Mouse (Mus musculus): ENCODE measurements around the gene Meltf. TPM values are rescaled to one million over a fixed set of nuclear protein-coding genes. Genes with fewer than 3 reads are reported as not detected.

Gene Meltf
- polyA plus RNA-seq, 1 experiment, result not detected

DNA sequence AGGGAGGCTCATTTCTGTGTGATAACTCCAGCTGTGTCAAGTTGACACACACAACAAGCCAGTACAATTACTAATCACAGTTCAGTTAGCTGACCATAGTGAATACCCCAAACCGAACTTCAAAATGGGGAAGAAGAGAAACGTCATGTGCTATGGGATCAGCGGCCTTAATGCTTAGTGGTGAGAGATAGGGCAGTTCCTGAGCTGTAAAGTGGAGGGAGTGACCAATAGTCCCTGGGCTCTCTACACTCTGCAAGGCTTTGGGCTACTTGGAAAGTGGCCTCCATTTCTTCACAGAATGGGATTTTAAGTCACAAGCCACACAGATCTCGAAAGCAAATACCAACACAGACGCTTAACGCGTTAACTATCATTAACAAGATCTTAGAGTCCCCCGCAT lies 68.7 kb downstream of the Meltf start:
- peaks cover 11% of the 10 kb centered on the region for H3K36me3 ChIP-seq (ENCODE audit: control insufficient read depth, insufficient read depth)
- peaks cover 73% of the 10 kb centered on the region for H3K79me2 ChIP-seq (ENCODE audit: control insufficient read depth, insufficient read depth)
- H3K27me3 ChIP-seq (ENCODE audit: control insufficient read depth, insufficient read depth, insufficient read length), result no peaks in the 10 kb centered on the region
- peak overlapping the region; percentile 87 for H3K4me3 ChIP-seq (ENCODE audit: insufficient read depth, poor library complexity, severe bottlenecking)
- H3ac ChIP-seq (ENCODE audit: control insufficient read depth, insufficient read length, low read depth), result peak overlapping the region; percentile 89
- H3K79me3 ChIP-seq (ENCODE audit: low read depth), result peaks cover 53% of the 10 kb centered on the region
- no peak for TF ChIP-seq FOSL1 (IDR thresholded peaks at IDR 0.05; ENCODE audit: insufficient read depth, low read length, poor library complexity, severe bottlenecking)
- TF ChIP-seq CTCF (IDR thresholded peaks at IDR 0.05; ENCODE audit: control insufficient read depth, insufficient read depth, insufficient read length), result no peak
- no peak for TF ChIP-seq MYOD1 (IDR thresholded peaks at IDR 0.05; ENCODE audit: control insufficient read depth, insufficient read length, low read depth)
- TF ChIP-seq CEBPB (IDR thresholded peaks at IDR 0.05; ENCODE audit: low read depth), result no peak
- no peak for TF ChIP-seq MYOG (IDR thresholded peaks at IDR 0.05; ENCODE audit: control insufficient read depth, extremely low read depth, insufficient read length)
- TF ChIP-seq MAX (IDR thresholded peaks at IDR 0.05), result no peak
- no peak for TF ChIP-seq USF1 (IDR thresholded peaks at IDR 0.05; ENCODE audit: low read depth)

DNA sequence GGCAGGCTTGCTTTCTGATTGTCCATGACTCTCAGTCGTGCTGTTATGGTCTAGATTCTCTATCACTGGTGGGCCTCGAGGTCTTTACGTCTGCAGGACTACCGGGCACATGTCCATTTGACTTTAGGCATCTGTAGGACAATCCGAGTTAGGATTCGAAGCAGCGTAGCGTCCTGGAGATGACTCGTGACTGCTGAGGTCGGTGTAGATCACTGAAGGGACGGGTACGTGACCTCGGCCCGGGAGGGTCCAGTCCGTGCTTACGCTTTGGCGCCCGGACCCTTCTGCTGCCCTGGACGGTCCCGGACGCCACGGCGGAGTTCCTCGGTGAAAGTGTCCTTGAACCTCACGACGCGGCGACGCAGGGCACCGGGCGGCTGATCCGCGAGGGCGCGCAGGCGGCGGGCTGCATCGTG lies 69.3 kb downstream of the Meltf start:
- TF ChIP-seq FOSL1 (IDR thresholded peaks at IDR 0.05; ENCODE audit: insufficient read depth, low read length, poor library complexity, severe bottlenecking) (no peak), MYOG (IDR thresholded peaks at IDR 0.05; ENCODE audit: control insufficient read depth, extremely low read depth, insufficient read length) (no peak), MYOD1 (IDR thresholded peaks at IDR 0.05; ENCODE audit: control insufficient read depth, insufficient read length, low read depth) (no peak)
- Histone ChIP-seq H3K79me2 (ENCODE audit: control insufficient read depth, insufficient read depth) (peaks cover 79% of the 10 kb centered on the region), H3K79me3 (ENCODE audit: low read depth) (peaks cover 53% of the 10 kb centered on the region), H3K4me3 (ENCODE audit: insufficient read depth, poor library complexity, severe bottlenecking) (peak overlapping the region; percentile 87), H3K36me3 (ENCODE audit: control insufficient read depth, insufficient read depth) (peaks cover 11% of the 10 kb centered on the region), H3K27me3 (ENCODE audit: control insufficient read depth, insufficient read depth, insufficient read length) (no peaks in the 10 kb centered on the region), H3ac (ENCODE audit: control insufficient read depth, insufficient read length, low read depth) (peak overlapping the region; percentile 89)

DNA sequence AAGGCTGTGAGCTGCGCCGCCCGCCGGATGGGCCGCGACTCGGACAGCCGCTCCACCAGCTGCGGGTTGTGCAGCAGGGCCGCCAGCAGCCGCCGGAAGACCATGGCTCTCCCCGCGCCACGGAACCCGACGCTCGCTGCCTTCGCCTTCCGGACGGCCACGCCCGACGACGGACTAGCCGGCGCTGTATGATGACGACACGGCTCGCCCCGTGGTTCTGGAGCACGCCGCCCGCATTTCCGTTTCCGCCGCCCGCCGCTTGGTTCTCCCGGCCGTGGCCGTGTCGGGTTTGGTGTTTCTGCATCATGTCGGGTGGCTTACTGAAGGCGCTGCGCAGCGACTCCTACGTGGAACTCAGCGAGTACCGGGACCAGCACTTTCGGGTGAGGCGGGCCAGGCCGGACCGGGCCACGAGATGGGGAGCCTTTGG lies 69.8 kb downstream of the Meltf start, which contains the start of the genes 0610012G03Rik and Ncbp2:
Gene 0610012G03Rik, minus strand, starts transcription at position 150 of the 430 bp plus-strand sequence.
Gene Ncbp2, plus strand, starts transcription at position 169 of the 430 bp plus-strand sequence.
- H3K27me3 ChIP-seq (ENCODE audit: control insufficient read depth, insufficient read depth, insufficient read length), result no peaks in the 10 kb centered on the region
- peaks cover 83% of the 10 kb centered on the region for H3K79me2 ChIP-seq (ENCODE audit: control insufficient read depth, insufficient read depth)
- H3K79me3 ChIP-seq (ENCODE audit: low read depth), result peaks cover 53% of the 10 kb centered on the region
- H3K4me3 ChIP-seq (ENCODE audit: insufficient read depth, poor library complexity, severe bottlenecking), result peak within 1 kb of the TSS; percentile 87
- H3K36me3 ChIP-seq (ENCODE audit: control insufficient read depth, insufficient read depth), result peaks cover 11% of the 10 kb centered on the region
- peak within 1 kb of the TSS; percentile 89 for H3ac ChIP-seq (ENCODE audit: control insufficient read depth, insufficient read length, low read depth)
- TF ChIP-seq MYOG (IDR thresholded peaks at IDR 0.05; ENCODE audit: control insufficient read depth, extremely low read depth, insufficient read length), result no peak
- TF ChIP-seq FOSL1 (IDR thresholded peaks at IDR 0.05; ENCODE audit: insufficient read depth, low read length, poor library complexity, severe bottlenecking), result no peak
- TF ChIP-seq CTCF (IDR thresholded peaks at IDR 0.05; ENCODE audit: control insufficient read depth, insufficient read depth, insufficient read length), result peak; percentile 42
- no peak for TF ChIP-seq MYOD1 (IDR thresholded peaks at IDR 0.05; ENCODE audit: control insufficient read depth, insufficient read length, low read depth)
- TF ChIP-seq CEBPB (IDR thresholded peaks at IDR 0.05; ENCODE audit: low read depth), result no peak
- TF ChIP-seq MAX (IDR thresholded peaks at IDR 0.05), result peak; percentile 92
- peak; percentile 15 for TF ChIP-seq USF1 (IDR thresholded peaks at IDR 0.05; ENCODE audit: low read depth)

Other genes with a start within 250 kb of the Meltf start
- gene Dlg1, start 215.4 kb upstream of the Meltf start, polyA plus RNA-seq (2012; fragmentation: generic; extraction: Trizol), result 23.2 TPM
- 0.05 TPM for gene Pigz, start 55.0 kb downstream of the Meltf start, polyA plus RNA-seq (2012; fragmentation: generic; extraction: Trizol)
- gene 0610012G03Rik, start 69.7 kb downstream of the Meltf start, polyA plus RNA-seq (2012; fragmentation: generic; extraction: Trizol), result 46.3 TPM
- 34.4 TPM for gene Ncbp2, start 69.7 kb downstream of the Meltf start, polyA plus RNA-seq (2012; fragmentation: generic; extraction: Trizol)
- 11.0 TPM for gene Senp5, start 124.5 kb downstream of the Meltf start, polyA plus RNA-seq (2012; fragmentation: generic; extraction: Trizol)
- 16.4 TPM for gene Pak2, start 200.5 kb downstream of the Meltf start, polyA plus RNA-seq (2012; fragmentation: generic; extraction: Trizol)
- gene Pigx, start 220.9 kb downstream of the Meltf start, polyA plus RNA-seq (2012; fragmentation: generic; extraction: Trizol), result 30.8 TPM
- 4.2 TPM for gene Cep19, start 221.0 kb downstream of the Meltf start, polyA plus RNA-seq (2012; fragmentation: generic; extraction: Trizol)

All from C2C12 (cell line).